Comparison of ENCODE assay signal across 11 mouse cellular contexts in genomic region chr11:96620660-96621059, GRCm38 (mm10).
A peak's percentile ranks its signal among the peaks of the same experiment; 100 is the strongest.
DNase-seq lines count a peak whose midpoint lies in the region; ATAC-seq and TF ChIP-seq lines count a peak whose summit lies in the region.
"Had no signal": no experiment of that assay in that cellular context is flagged by ENCODE, and none has a peak within 500 bp of the region (broad histone marks: within the 10 kb centered on the region; RNA-seq: fewer than 3 reads in every experiment).

No protein-coding gene starts in this region.

- 66% methylated on average over 11 of the region's 11 CpGs for WGBS in liver, embryonic 11.5 days
- WGBS in liver, postnatal 0 days (ENCODE audit: insufficient replicate concordance): 62% methylated on average over 11 of the region's 11 CpGs
- WGBS in neural tube, embryonic 11.5 days: 28% methylated on average over 11 of the region's 11 CpGs

- H3K4me1 ChIP-seq in liver, embryonic 11.5 days (replicated peaks; ENCODE audit: control insufficient read depth, insufficient read depth, low read length): no peaks in the 10 kb centered on the region
- H3K4me1 ChIP-seq in liver, postnatal 0 days (ENCODE audit: insufficient read depth): no peaks in the 10 kb centered on the region
- peaks cover 30% of the 10 kb centered on the region for H3K4me1 ChIP-seq in neural tube, embryonic 11.5 days (ENCODE audit: control insufficient read depth, insufficient read depth, low read length)

- no peak overlapping the region for H3K4me3 ChIP-seq in liver, embryonic 11.5 days (ENCODE audit: low read depth, low read length)
- H3K4me3 ChIP-seq in liver, postnatal 0 days (ENCODE audit: low read depth, low read length): no peak overlapping the region
- peak overlapping the region; percentile 5; the same call in 1 of the 2 replicates for H3K4me3 ChIP-seq in neural tube, embryonic 11.5 days (ENCODE audit: low read depth, low read length)
- H3K4me3 ChIP-seq: embryonic facial prominence, embryonic 12.5 days; heart, embryonic 10.5 days; limb, embryonic 13.5 days had no signal

- no peaks in the 10 kb centered on the region for H3K9me3 ChIP-seq in liver, embryonic 11.5 days (ENCODE audit: control insufficient read depth, low read length)
- no peaks in the 10 kb centered on the region for H3K9me3 ChIP-seq in liver, postnatal 0 days (ENCODE audit: low read length)
- H3K9me3 ChIP-seq in neural tube, embryonic 11.5 days (ENCODE audit: control insufficient read depth, low read length): no peaks in the 10 kb centered on the region
- H3K9me3 ChIP-seq: embryonic facial prominence, embryonic 12.5 days; heart, embryonic 10.5 days; limb, embryonic 13.5 days had no signal

- TF ChIP-seq CTCF in liver, postnatal 0 days (IDR thresholded peaks at IDR 0.05; ENCODE audit: low read depth): no peak

- no peak for ATAC-seq in liver, embryonic 11.5 days (replicated peaks; ENCODE audit: low FRiP score)
- ATAC-seq in liver, postnatal 0 days: no peak
- peak; percentile 54 for ATAC-seq in neural tube, embryonic 11.5 days (ENCODE audit: insufficient read depth, low FRiP score, low TSS enrichment)
- ATAC-seq: forebrain, postnatal 0 days had no signal

- no peak for TF ChIP-seq EP300 in liver, postnatal 0 days (IDR thresholded peaks at IDR 0.05; ENCODE audit: low read depth)

- H3K4me2 ChIP-seq in liver, embryonic 11.5 days: no peak overlapping the region
- no peak overlapping the region for H3K4me2 ChIP-seq in liver, postnatal 0 days (ENCODE audit: low read depth, low read length)
- peak overlapping the region; percentile 38 for H3K4me2 ChIP-seq in neural tube, embryonic 11.5 days (ENCODE audit: low read depth)
- H3K4me2 ChIP-seq: limb, embryonic 13.5 days had no signal

- H3K36me3 ChIP-seq in liver, embryonic 11.5 days (ENCODE audit: control insufficient read depth, insufficient read depth, low read length): no peaks in the 10 kb centered on the region
- H3K36me3 ChIP-seq in liver, postnatal 0 days (replicated peaks; ENCODE audit: insufficient read depth, low read length): no peaks in the 10 kb centered on the region
- no peaks in the 10 kb centered on the region for H3K36me3 ChIP-seq in neural tube, embryonic 11.5 days (ENCODE audit: control insufficient read depth, insufficient read depth, low read length)
- H3K36me3 ChIP-seq: embryonic facial prominence, embryonic 12.5 days; heart, embryonic 10.5 days; limb, embryonic 13.5 days had no signal

- H3K27ac ChIP-seq in liver, embryonic 11.5 days (ENCODE audit: low read depth, low read length): no peak overlapping the region
- no peak overlapping the region for H3K27ac ChIP-seq in liver, postnatal 0 days (ENCODE audit: low read depth)
- peak overlapping the region; percentile 79 for H3K27ac ChIP-seq in neural tube, embryonic 11.5 days (ENCODE audit: low read depth, low read length)
- H3K27ac ChIP-seq: embryonic facial prominence, embryonic 12.5 days; heart, embryonic 10.5 days; limb, embryonic 13.5 days had no signal

- peaks cover 5% of the 10 kb centered on the region; the same call in 1 of the 2 replicates for H3K27me3 ChIP-seq in liver, embryonic 11.5 days (replicated peaks; ENCODE audit: control insufficient read depth, insufficient read depth, low read length)
- H3K27me3 ChIP-seq in liver, postnatal 0 days (ENCODE audit: insufficient read depth, low read length): no peaks in the 10 kb centered on the region
- no peaks in the 10 kb centered on the region for H3K27me3 ChIP-seq in neural tube, embryonic 11.5 days (ENCODE audit: control insufficient read depth, insufficient read depth, low read length)

- H3K9ac ChIP-seq in liver, embryonic 11.5 days (ENCODE audit: low read depth, low read length): no peak overlapping the region
- no peak overlapping the region for H3K9ac ChIP-seq in liver, postnatal 0 days (replicated peaks)
- peak overlapping the region; percentile 47 for H3K9ac ChIP-seq in neural tube, embryonic 11.5 days (ENCODE audit: low read length)
- H3K9ac ChIP-seq: embryonic facial prominence, embryonic 12.5 days; forebrain, postnatal 0 days; limb, embryonic 13.5 days had no signal

- DNase-seq in liver, embryonic 11.5 days (ENCODE audit: low spot score): peak; percentile 28
- DNase-seq in liver, postnatal 0 days: no peak
- peak; percentile 44 for DNase-seq in embryo, embryonic 9.5 days (ENCODE audit: extremely low spot score)
- peak; percentile 64 for DNase-seq in kidney, adult 18-20 months
- peak; percentile 65 for DNase-seq in neural tube, embryonic 11.5 days (ENCODE audit: low spot score)
- no peak for DNase-seq in ovary, postnatal 36 days (ENCODE audit: low spot score)
- DNase-seq in cerebellum, adult 9-10 months: no peak

Comparison
In these comparisons a context has a peak if more than half of its experiments do, and no peak if none do; other contexts are left out.
1. DNase-seq: peak in liver, embryonic 11.5 days (single experiment), embryo, embryonic 9.5 days (single experiment), kidney, adult 18-20 months (single experiment) and neural tube, embryonic 11.5 days (single experiment); none in liver, postnatal 0 days (single experiment), ovary, postnatal 36 days (single experiment) and cerebellum, adult 9-10 months (single experiment).